Mouse (Mus musculus) MEL (cell line): ENCODE measurements at regions not wholly inside any gene's neighbourhood (a gene's known extent, or its start where the extent isn't known, plus 50 kb on each side); places are given as distances from the start of the nearest gene placed in this dataset.

Source experiments
- DNase-seq: peaks from one replicate; pipeline ENCODE4 v3.0.0; 2011; ENCODE audit warnings: low read depth, low spot score
- H3K27ac ChIP-seq: 2 replicates; pipeline ENCODE4 v1.5.1; 2012; ENCODE audit warnings: low read depth, mild to moderate bottlenecking, control low read depth, low read length, moderate library complexity; ENCODE audit not compliant: control insufficient read depth
- H3K27me3 ChIP-seq, 2 experiments: fragments of 150-350 bp in 1 of 2; sonication (generic) in 1 of 2; 2 replicates each; pipeline ENCODE4 v1.6.1; 2012; ENCODE audit warnings: low read length in 2 of 2, mild to moderate bottlenecking in 2 of 2, improper control_type of control experiment in 1 of 2, moderate library complexity in 1 of 2; ENCODE audit not compliant: insufficient read depth in 2 of 2, control insufficient read depth in 1 of 2
- H3K36me3 ChIP-seq, 2 experiments: 2 replicates each; pipeline ENCODE4 v1.6.1; 2012 to 2014; ENCODE audit warnings: low read length in 2 of 2, improper control_type of control experiment in 1 of 2, inconsistent platforms in 1 of 2, mild to moderate bottlenecking in 1 of 2; ENCODE audit not compliant: insufficient read depth in 2 of 2, control insufficient read depth in 1 of 2
- H3K4me1 ChIP-seq, 2 experiments: fragments of 150-350 bp in 1 of 2; sonication (generic) in 1 of 2; 2 replicates each; pipeline ENCODE4 v1.6.1; 2012; ENCODE audit warnings: low read length in 2 of 2, improper control_type of control experiment in 1 of 2, mild to moderate bottlenecking in 1 of 2; ENCODE audit not compliant: insufficient read depth in 2 of 2, control insufficient read depth in 1 of 2
- H3K4me3 ChIP-seq, 2 experiments: fragments of 150-350 bp in 1 of 2; sonication (generic) in 1 of 2; 2 replicates each; pipeline ENCODE4 v1.5.1; 2012; ENCODE audit warnings: low read depth in 2 of 2, low read length in 2 of 2, mild to moderate bottlenecking in 2 of 2, moderate library complexity in 2 of 2, control low read depth in 1 of 2, improper control_type of control experiment in 1 of 2; ENCODE audit not compliant: control insufficient read depth in 1 of 2, insufficient read depth in 1 of 2
- H3K79me2 ChIP-seq: 2 replicates; pipeline ENCODE4 v1.6.1; 2012; ENCODE audit warnings: mild to moderate bottlenecking, low read length, moderate library complexity; ENCODE audit not compliant: control insufficient read depth, poor library complexity, insufficient read depth
- H3K9ac ChIP-seq: 2 replicates; pipeline ENCODE4 v1.6.1; 2012; ENCODE audit warnings: low read depth, mild to moderate bottlenecking, control low read depth, low read length, moderate library complexity; ENCODE audit not compliant: control insufficient read depth, poor library complexity, severe bottlenecking
- H3K9me3 ChIP-seq: fragments of 150-350 bp; sonication (generic); replicated peaks from 2 replicates; pipeline ENCODE4 v1.6.1; 2012; ENCODE audit warnings: mild to moderate bottlenecking, low read length, improper control_type of control experiment, moderate library complexity; ENCODE audit not compliant: insufficient read depth
- CTCF ChIP-seq, 3 experiments: IDR thresholded peaks in 2 of 3; conservative IDR thresholded peaks in 1 of 3; 2 replicates each; pipeline ENCODE4 v1.5.1; 2011 to 2012; ENCODE audit warnings: low read length in 3 of 3, low read depth in 2 of 3, mild to moderate bottlenecking in 2 of 3, improper control_type of control experiment in 1 of 3, inconsistent platforms in 1 of 3, mixed read lengths in 1 of 3, moderate library complexity in 1 of 3; ENCODE audit not compliant: control insufficient read depth in 1 of 3, insufficient read depth in 1 of 3, poor library complexity in 1 of 3, severe bottlenecking in 1 of 3
- ELF1 ChIP-seq: IDR thresholded peaks from 2 replicates; pipeline ENCODE4 v1.6.1; 2014; ENCODE audit warnings: low read depth, mild to moderate bottlenecking, inconsistent platforms, low read length, improper control_type of control experiment, moderate library complexity
- HCFC1 ChIP-seq: IDR thresholded peaks from 2 replicates; pipeline ENCODE4 v1.6.1; 2012; ENCODE audit warnings: low read depth, mild to moderate bottlenecking, inconsistent platforms, low read length, improper control_type of control experiment, moderate library complexity
- JUND ChIP-seq: IDR thresholded peaks from 2 replicates; pipeline ENCODE4 v1.6.1; 2011; ENCODE audit warnings: low read depth, mild to moderate bottlenecking, improper control_type of control experiment, low read length
- KAT2A ChIP-seq: conservative IDR thresholded peaks from 2 replicates; pipeline ENCODE4 v1.6.1; 2012; ENCODE audit warnings: low read depth, low read length, improper control_type of control experiment, inconsistent platforms
- MAZ ChIP-seq: IDR thresholded peaks from 2 replicates; pipeline ENCODE4 v1.6.1; 2012; ENCODE audit warnings: low read depth, mild to moderate bottlenecking, inconsistent platforms, low read length, improper control_type of control experiment
- MXI1 ChIP-seq: IDR thresholded peaks from 2 replicates; pipeline ENCODE4 v1.6.1; 2011; ENCODE audit warnings: mild to moderate bottlenecking, low read depth, low read length, improper control_type of control experiment
- MYB ChIP-seq: IDR thresholded peaks from 2 replicates; pipeline ENCODE4 v1.6.1; 2011; ENCODE audit warnings: mild to moderate bottlenecking, low read depth, low read length, improper control_type of control experiment
- MYC ChIP-seq: IDR thresholded peaks from 2 replicates; pipeline ENCODE4 v1.6.1; 2011; ENCODE audit warnings: low read depth, mild to moderate bottlenecking, low read length, improper control_type of control experiment, moderate library complexity
- NELFE ChIP-seq: IDR thresholded peaks from 2 replicates; pipeline ENCODE4 v1.6.1; 2011; ENCODE audit warnings: low read depth, low read length, improper control_type of control experiment
- POLR2AphosphoS2 ChIP-seq: IDR thresholded peaks from 2 replicates; pipeline ENCODE4 v1.6.1; 2011; ENCODE audit warnings: low read length, improper control_type of control experiment
- RAD21 ChIP-seq: IDR thresholded peaks from 2 replicates; pipeline ENCODE4 v1.6.1; 2011; ENCODE audit warnings: mild to moderate bottlenecking, low read depth, low read length, improper control_type of control experiment
- RCOR1 ChIP-seq: IDR thresholded peaks from 2 replicates; pipeline ENCODE4 v1.6.1; 2012; ENCODE audit warnings: low read depth, mild to moderate bottlenecking, inconsistent platforms, low read length, improper control_type of control experiment
- TAL1 ChIP-seq: IDR thresholded peaks from 2 replicates; pipeline ENCODE4 v1.6.1; 2012; ENCODE audit warnings: mild to moderate bottlenecking, inconsistent platforms, low read length, moderate library complexity, mixed read lengths
- TBP ChIP-seq: IDR thresholded peaks from 2 replicates; pipeline ENCODE4 v1.8.0; 2011; ENCODE audit warnings: low read depth, low read length, improper control_type of control experiment
- UBTF ChIP-seq: IDR thresholded peaks from 2 replicates; pipeline ENCODE4 v1.6.1; 2012; ENCODE audit warnings: low read depth, mild to moderate bottlenecking, inconsistent platforms, low read length, improper control_type of control experiment, moderate library complexity, borderline replicate concordance; ENCODE audit not compliant: insufficient read depth
- USF1 ChIP-seq: IDR thresholded peaks from 2 replicates; pipeline ENCODE4 v1.6.1; 2014; ENCODE audit warnings: low read depth, mild to moderate bottlenecking, inconsistent platforms, low read length, improper control_type of control experiment, moderate library complexity
- ZKSCAN1 ChIP-seq: IDR thresholded peaks from 2 replicates; pipeline ENCODE4 v1.6.1; 2012; ENCODE audit warnings: low read depth, mild to moderate bottlenecking, inconsistent platforms, low read length, improper control_type of control experiment, moderate library complexity
- ZNF384 ChIP-seq: IDR thresholded peaks from 2 replicates; pipeline ENCODE4 v1.6.1; 2012; ENCODE audit warnings: low read depth, mild to moderate bottlenecking, inconsistent platforms, low read length, improper control_type of control experiment

GRCm38 (mm10) chr10:35149336-35149735 lies 562.4 kb downstream of the Amd2 start:
- Histone ChIP-seq H3K27me3 (no peaks in the 10 kb centered on the region), H3K36me3 (no peaks in the 10 kb centered on the region), H3K4me1 (no peaks in the 10 kb centered on the region), H3K4me3 (no peak overlapping the region), H3K9me3 (no peaks in the 10 kb centered on the region)
- TF ChIP-seq ELF1 (no peak), MYB (no peak), HCFC1 (no peak), USF1 (no peak)
- TF ChIP-seq, all 39 proteins: peak for 0
- H3K9ac ChIP-seq: no peak overlapping the region
- H3K79me2 ChIP-seq: no peaks in the 10 kb centered on the region
- no peak for DNase-seq
- H3K27ac ChIP-seq: no peak overlapping the region

GRCm38 (mm10) chr10:35131226-35131625 lies 580.5 kb downstream of the Amd2 start:
- no peaks in the 10 kb centered on the region for H3K36me3 ChIP-seq
- no peak overlapping the region for H3K27ac ChIP-seq
- no peak overlapping the region for H3K4me3 ChIP-seq
- no peaks in the 10 kb centered on the region for H3K9me3 ChIP-seq
- no peak for DNase-seq
- no peaks in the 10 kb centered on the region for H3K79me2 ChIP-seq
- TF ChIP-seq ZNF384: no peak
- no peak for TF ChIP-seq TAL1
- TF ChIP-seq JUND: no peak
- TF ChIP-seq KAT2A: no peak
- no peak for TF ChIP-seq NELFE
- no peak for TF ChIP-seq MYB
- no peak for TF ChIP-seq MXI1
- TF ChIP-seq POLR2AphosphoS2: no peak
- TF ChIP-seq ZKSCAN1: no peak
- no peak for TF ChIP-seq MYC
- no peak for TF ChIP-seq RAD21
- TF ChIP-seq TBP: no peak
- TF ChIP-seq USF1: no peak
- TF ChIP-seq CTCF (IDR thresholded peaks at IDR 0.05 in 2 of 3, conservative IDR thresholded peaks at IDR 0.05 in 1 of 3; ENCODE audit: control insufficient read depth in 1 of 3, insufficient read depth in 1 of 3, low read depth in 2 of 3, low read length in 3 of 3, poor library complexity in 1 of 3, severe bottlenecking in 1 of 3): no peak
- TF ChIP-seq MAZ: no peak
- TF ChIP-seq UBTF: no peak
- no peak for TF ChIP-seq RCOR1
- no peak overlapping the region for H3K9ac ChIP-seq
- no peaks in the 10 kb centered on the region for H3K27me3 ChIP-seq
- H3K4me1 ChIP-seq: no peaks in the 10 kb centered on the region
